Mouse (Mus musculus) kidney, adult 18-20 months (tissue): Measurements from ENCODE around the gene Sufu.
A peak's percentile ranks its signal among the peaks of the same experiment; 100 is the strongest.

ENCODE experiments used
- DNase-seq: peaks from one replicate; pipeline ENCODE4 v3.0.0; 2021

Sufu gene

GRCm38 (mm10) chr19:46517529-46518351, 121.0 kb downstream of the Sufu start:
- no peak for DNase-seq

- DNase-seq: no peak
Measured at GRCm38 (mm10) chr19:46518352-46518787, 121.7 kb downstream of the Sufu start.

GRCm38 (mm10) chr19:46518828-46519621, 122.3 kb downstream of the Sufu start:
- DNase-seq: no peak

- DNase-seq: no peak
Measured at GRCm38 (mm10) chr19:46521698-46522097, 125.0 kb downstream of the Sufu start.

GRCm38 (mm10) chr19:46522433-46523044, 125.8 kb downstream of the Sufu start:
- no peak for DNase-seq

- DNase-seq: no peak
Measured at GRCm38 (mm10) chr19:46523131-46523479, 126.4 kb downstream of the Sufu start.

- DNase-seq: peak; percentile 64
Measured at GRCm38 (mm10) chr19:46523480-46524151, 126.9 kb downstream of the Sufu start.

GRCm38 (mm10) chr19:46524152-46524544, 127.5 kb downstream of the Sufu start:
- DNase-seq: no peak

- peak; percentile 80 for DNase-seq
Measured at GRCm38 (mm10) chr19:46524601-46525321, 128.1 kb downstream of the Sufu start.

GRCm38 (mm10) chr19:46525691-46526631, 129.3 kb downstream of the Sufu start:
- peak; percentile 39 for DNase-seq

GRCm38 (mm10) chr19:46527632-46528528, 131.2 kb downstream of the Sufu start:
- peak; percentile 12 for DNase-seq

- peak; percentile 89 for DNase-seq
Measured at GRCm38 (mm10) chr19:46528529-46529213, 132.0 kb downstream of the Sufu start.

- DNase-seq: no peak
Measured at GRCm38 (mm10) chr19:46529601-46530448, 133.1 kb downstream of the Sufu start.

GRCm38 (mm10) chr19:46530449-46530990, 133.8 kb downstream of the Sufu start:
- no peak for DNase-seq

- DNase-seq: peak; percentile 62
Measured at GRCm38 (mm10) chr19:46531071-46532030, 134.7 kb downstream of the Sufu start.

- DNase-seq: peak; percentile 59
Measured at GRCm38 (mm10) chr19:46532031-46532688, 135.5 kb downstream of the Sufu start.
